Mouse (Mus musculus): ENCODE results near the gene Gramd4.

GRCm38 (mm10) chr15:86146922-86147321 lies 89.4 kb downstream of the Gramd4 start:
- no peak for TF ChIP-seq CTCF (IDR thresholded peaks at IDR 0.05; ENCODE audit: control insufficient read depth, insufficient read depth, insufficient read length)
- TF ChIP-seq CEBPB (IDR thresholded peaks at IDR 0.05; ENCODE audit: low read depth) = no peak
- no peak for TF ChIP-seq USF1 (IDR thresholded peaks at IDR 0.05; ENCODE audit: low read depth)
- no peak for TF ChIP-seq MYOD1 (IDR thresholded peaks at IDR 0.05; ENCODE audit: control insufficient read depth, insufficient read length, low read depth)
- TF ChIP-seq MAX (IDR thresholded peaks at IDR 0.05) = no peak
- TF ChIP-seq FOSL1 (IDR thresholded peaks at IDR 0.05; ENCODE audit: insufficient read depth, low read length, poor library complexity, severe bottlenecking) = no peak
